9 mouse cellular contexts compared by ENCODE assay signal in the genomic region with DNA sequence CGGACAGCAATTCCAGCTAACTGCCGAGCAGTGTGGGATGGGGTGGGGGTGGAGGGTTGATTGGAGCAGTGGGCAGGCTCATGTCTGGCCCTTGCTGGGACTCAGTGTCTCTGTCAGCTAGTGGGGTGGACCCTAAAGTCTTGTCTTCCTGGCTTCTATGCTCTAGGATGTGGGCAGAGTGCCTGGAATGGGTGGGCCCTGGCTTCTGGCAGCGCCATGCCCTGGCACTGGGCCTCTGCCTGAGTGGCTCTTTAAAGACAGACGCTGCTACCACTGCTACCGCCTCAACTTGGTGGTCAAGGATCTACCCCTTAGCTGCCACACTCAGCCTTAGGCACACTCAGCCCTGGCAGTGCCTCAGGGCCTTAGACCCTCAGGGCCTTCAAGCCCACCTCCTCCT. TPM values are rescaled to one million over a fixed set of nuclear protein-coding genes. Genes with fewer than 3 reads are reported as not detected.
DNase-seq lines count a peak whose midpoint lies in the region; ATAC-seq and TF ChIP-seq lines count a peak whose summit lies in the region.
"Had no signal": no experiment of that assay in that cellular context is flagged by ENCODE, and none has a peak within 500 bp of the region (broad histone marks: within the 10 kb centered on the region; RNA-seq: fewer than 3 reads in every experiment).

No protein-coding gene starts in this region.

- H3K9me3 ChIP-seq in hindbrain, postnatal 0 days (ENCODE audit: low read length) = no peaks in the 10 kb centered on the region
- H3K9me3 ChIP-seq in limb, embryonic 11.5 days (ENCODE audit: control insufficient read depth, low read length) = no peaks in the 10 kb centered on the region
- H3K9me3 ChIP-seq in neural tube, embryonic 15.5 days (replicated peaks) = no peaks in the 10 kb centered on the region

- DNase-seq in frontal cortex, postnatal 10 days (ENCODE audit: low spot score in 2 of 2) = peak; percentile 68 to 73
- no peak for DNase-seq in frontal cortex, postnatal 25 days (ENCODE audit: low spot score in 2 of 2)
- DNase-seq in cerebellum, adult 2 months = peak; percentile 70 to 71
- peak; percentile 83 for DNase-seq in gastrocnemius, postnatal 14 days
- DNase-seq in hindbrain, postnatal 0 days (ENCODE audit: low spot score) = peak; percentile 83
- no peak for DNase-seq in limb, embryonic 11.5 days (ENCODE audit: low spot score)
- no peak for DNase-seq in embryo, embryonic 10.5 days (ENCODE audit: low spot score)

- no peaks in the 10 kb centered on the region for H3K27me3 ChIP-seq in cerebellum, adult 2 months (ENCODE audit: control insufficient read depth, insufficient read depth, low read length)
- no peaks in the 10 kb centered on the region for H3K27me3 ChIP-seq in hindbrain, postnatal 0 days (ENCODE audit: insufficient read depth, low read length)
- H3K27me3 ChIP-seq in limb, embryonic 11.5 days (ENCODE audit: control insufficient read depth, insufficient read depth, low read length) = no peaks in the 10 kb centered on the region
- no peaks in the 10 kb centered on the region for H3K27me3 ChIP-seq in neural tube, embryonic 15.5 days (replicated peaks)
- H3K27me3 ChIP-seq: CH12.LX had no signal

- no peak for TF ChIP-seq POLR2A in cerebellum, adult 2 months (IDR thresholded peaks at IDR 0.05; ENCODE audit: borderline replicate concordance, insufficient read depth, low read length)

- peak; percentile 60 for ATAC-seq in hindbrain, postnatal 0 days
- ATAC-seq in limb, embryonic 11.5 days (ENCODE audit: insufficient number of reproducible peaks, low FRiP score, low TSS enrichment, low read depth) = no peak
- peak; percentile 40; the same call in 1 of the 2 replicates for ATAC-seq in neural tube, embryonic 15.5 days (ENCODE audit: low FRiP score)

- WGBS in cerebellum, adult 2 months = 7% methylated on average over 5 of the region's 5 CpGs
- 14% methylated on average over 5 of the region's 5 CpGs for WGBS in hindbrain, postnatal 0 days
- WGBS in limb, embryonic 11.5 days = 33% methylated on average over 5 of the region's 5 CpGs
- 34% methylated on average over 5 of the region's 5 CpGs for WGBS in neural tube, embryonic 15.5 days

- H3K9ac ChIP-seq in hindbrain, postnatal 0 days (replicated peaks; ENCODE audit: low read length) = peak overlapping the region; percentile 18; the same call in 1 of the 2 replicates
- no peak overlapping the region for H3K9ac ChIP-seq in limb, embryonic 11.5 days (ENCODE audit: low read length)
- 0 out of 2 replicates have a peak overlapping the region, but pooled peaks have one; percentile 7 for H3K9ac ChIP-seq in neural tube, embryonic 15.5 days (replicated peaks)

- intact Hi-C loops in gastrocnemius, postnatal 14 days (cut with DNase I; ENCODE audit: low total_unique reads) = no loop called here

- peak overlapping the region; percentile 27 for H3K4me3 ChIP-seq in cerebellum, adult 2 months (replicated peaks; ENCODE audit: insufficient read depth, low read depth, low read length)
- H3K4me3 ChIP-seq in hindbrain, postnatal 0 days (ENCODE audit: low read length) = no peak overlapping the region
- H3K4me3 ChIP-seq in limb, embryonic 11.5 days (ENCODE audit: low read depth, low read length) = no peak overlapping the region
- H3K4me3 ChIP-seq in neural tube, embryonic 15.5 days (replicated peaks) = no peak overlapping the region

- 0 out of 2 replicates have a peak overlapping the region, but pooled peaks have one; percentile 32 for H3K27ac ChIP-seq in cerebellum, adult 2 months (ENCODE audit: insufficient read depth, low read length)
- peak overlapping the region; percentile 73 for H3K27ac ChIP-seq in hindbrain, postnatal 0 days
- H3K27ac ChIP-seq in limb, embryonic 11.5 days (replicated peaks; ENCODE audit: low read depth, low read length) = 0 out of 2 replicates have a peak overlapping the region, but pooled peaks have one; percentile 40
- H3K27ac ChIP-seq in neural tube, embryonic 15.5 days (replicated peaks) = peak overlapping the region; percentile 66

- H3K36me3 ChIP-seq in hindbrain, postnatal 0 days (ENCODE audit: insufficient read depth, low read length) = no peaks in the 10 kb centered on the region
- H3K36me3 ChIP-seq in limb, embryonic 11.5 days (ENCODE audit: control insufficient read depth, insufficient read depth, low read length) = no peaks in the 10 kb centered on the region
- no peaks in the 10 kb centered on the region; the same call in 1 of the 2 replicates for H3K36me3 ChIP-seq in neural tube, embryonic 15.5 days

- H3K4me2 ChIP-seq in hindbrain, postnatal 0 days (ENCODE audit: low read depth, low read length) = peak overlapping the region; percentile 27
- H3K4me2 ChIP-seq in limb, embryonic 11.5 days (ENCODE audit: low read depth, severe bottlenecking) = no peak overlapping the region
- H3K4me2 ChIP-seq in neural tube, embryonic 15.5 days = peak overlapping the region; percentile 28

- no peak for TF ChIP-seq CTCF in cerebellum, adult 2 months (IDR thresholded peaks at IDR 0.05; ENCODE audit: borderline replicate concordance, insufficient read depth, low read depth, low read length)
- no peak for TF ChIP-seq CTCF in hindbrain, postnatal 0 days (IDR thresholded peaks at IDR 0.05; ENCODE audit: low read depth)

- H3K4me1 ChIP-seq in cerebellum, adult 2 months (ENCODE audit: control insufficient read depth, insufficient read depth, low read length) = peaks cover 64% of the 10 kb centered on the region
- H3K4me1 ChIP-seq in hindbrain, postnatal 0 days (ENCODE audit: insufficient read depth, low read length) = peaks cover 29% of the 10 kb centered on the region
- peaks cover 36% of the 10 kb centered on the region for H3K4me1 ChIP-seq in limb, embryonic 11.5 days (ENCODE audit: control insufficient read depth, insufficient read depth, low read length)
- H3K4me1 ChIP-seq in neural tube, embryonic 15.5 days = peaks cover 74% of the 10 kb centered on the region

RNA-seq across cellular contexts. Expression of gene Ak1, which starts 7.2 kb away (rescaled TPM):
- polyA plus RNA-seq in cerebellum, adult 2 months (2012; rRNA removed) = 127 and 132 TPM in 2 replicates
- 1,000 to 10,000 TPM; 1,800 to 1,917 TPM for total RNA-seq in gastrocnemius, postnatal 14 days (2021)
- total RNA-seq in hindbrain, postnatal 0 days (2014; rRNA removed) = 89.8 and 92.2 TPM in 2 replicates
- 103 and 106 TPM in 2 replicates for polyA plus RNA-seq in hindbrain, postnatal 0 days (2015; fragmentation: Nextera tagmentation; extraction: Ambion mirVana)
- polyA plus RNA-seq in limb, embryonic 11.5 days (2014; fragmentation: Nextera tagmentation; extraction: Ambion mirVana) = 25.4 and 29.8 TPM in 2 replicates
- 88.5 and 103 TPM in 2 replicates for polyA plus RNA-seq in neural tube, embryonic 15.5 days (2015; fragmentation: Nextera tagmentation; extraction: Ambion mirVana)

RNA-seq across cellular contexts. Expression of gene Eng, which starts 17.7 kb away (rescaled TPM):
- 28.0 and 31.6 TPM in 2 replicates for polyA plus RNA-seq in cerebellum, adult 2 months (2012; rRNA removed)
- total RNA-seq in gastrocnemius, postnatal 14 days (2021) = 10 to 100 TPM; 46.8 to 49.3 TPM
- total RNA-seq in hindbrain, postnatal 0 days (2014; rRNA removed) = 23.7 and 24.1 TPM in 2 replicates
- 23.7 and 23.8 TPM in 2 replicates for polyA plus RNA-seq in hindbrain, postnatal 0 days (2015; fragmentation: Nextera tagmentation; extraction: Ambion mirVana)
- 19.3 TPM in 2 replicates for polyA plus RNA-seq in limb, embryonic 11.5 days (2014; fragmentation: Nextera tagmentation; extraction: Ambion mirVana)
- 29.6 and 40.5 TPM in 2 replicates for polyA plus RNA-seq in neural tube, embryonic 15.5 days (2015; fragmentation: Nextera tagmentation; extraction: Ambion mirVana)

RNA-seq across cellular contexts. Expression of gene St6galnac6, which starts 29.2 kb away (rescaled TPM):
- polyA plus RNA-seq in cerebellum, adult 2 months (2012; rRNA removed) = 89.5 TPM in 2 replicates
- 10 to 100 TPM; 42.7 to 51.0 TPM for total RNA-seq in gastrocnemius, postnatal 14 days (2021)
- total RNA-seq in hindbrain, postnatal 0 days (2014; rRNA removed) = 87.0 and 114 TPM in 2 replicates
- 39.5 and 40.9 TPM in 2 replicates for polyA plus RNA-seq in hindbrain, postnatal 0 days (2015; fragmentation: Nextera tagmentation; extraction: Ambion mirVana)
- polyA plus RNA-seq in limb, embryonic 11.5 days (2014; fragmentation: Nextera tagmentation; extraction: Ambion mirVana) = 6.5 and 7.5 TPM in 2 replicates
- 13.5 and 14.4 TPM in 2 replicates for polyA plus RNA-seq in neural tube, embryonic 15.5 days (2015; fragmentation: Nextera tagmentation; extraction: Ambion mirVana)

RNA-seq across cellular contexts. Expression of gene St6galnac4, which starts 41.8 kb away (rescaled TPM):
- 91.4 and 101 TPM in 2 replicates for polyA plus RNA-seq in cerebellum, adult 2 months (2012; rRNA removed)
- 10 to 100 TPM; 25.6 to 26.3 TPM for total RNA-seq in gastrocnemius, postnatal 14 days (2021)
- total RNA-seq in hindbrain, postnatal 0 days (2014; rRNA removed) = 66.9 and 75.7 TPM in 2 replicates
- polyA plus RNA-seq in hindbrain, postnatal 0 days (2015; fragmentation: Nextera tagmentation; extraction: Ambion mirVana) = 45.6 and 47.5 TPM in 2 replicates
- polyA plus RNA-seq in limb, embryonic 11.5 days (2014; fragmentation: Nextera tagmentation; extraction: Ambion mirVana) = 21.2 and 21.5 TPM in 2 replicates
- 43.9 and 44.6 TPM in 2 replicates for polyA plus RNA-seq in neural tube, embryonic 15.5 days (2015; fragmentation: Nextera tagmentation; extraction: Ambion mirVana)

RNA-seq across cellular contexts. Expression of gene 9430097D07Rik, which starts 53.2 kb away (rescaled TPM):
- 0.59 and 0.60 TPM in 2 replicates for polyA plus RNA-seq in cerebellum, adult 2 months (2012; rRNA removed)
- not detected for total RNA-seq in gastrocnemius, postnatal 14 days (2021)
- total RNA-seq in hindbrain, postnatal 0 days (2014; rRNA removed) = 0.21 and 0.83 TPM in 2 replicates
- 0.73 and 0.76 TPM in 2 replicates for polyA plus RNA-seq in hindbrain, postnatal 0 days (2015; fragmentation: Nextera tagmentation; extraction: Ambion mirVana)
- 0.33 and 0.34 TPM in 2 replicates for polyA plus RNA-seq in limb, embryonic 11.5 days (2014; fragmentation: Nextera tagmentation; extraction: Ambion mirVana)
- polyA plus RNA-seq in neural tube, embryonic 15.5 days (2015; fragmentation: Nextera tagmentation; extraction: Ambion mirVana) = 0.59 and 0.99 TPM in 2 replicates
- total RNA-seq: CH12.LX had no signal

Comparison
In these comparisons a context has a peak if more than half of its experiments do, and no peak if none do; other contexts are left out.
1. DNase-seq: peak in frontal cortex, postnatal 10 days (2 of 2), cerebellum, adult 2 months (2 of 2), gastrocnemius, postnatal 14 days (single experiment) and hindbrain, postnatal 0 days (single experiment); none in frontal cortex, postnatal 25 days (0 of 2), limb, embryonic 11.5 days (single experiment) and embryo, embryonic 10.5 days (single experiment).
2. Peak in every context shown above with its lines, with median percentiles within 50 percentile points of each other: H3K27ac ChIP-seq.